Mouse (Mus musculus): Measurements from ENCODE around the gene Gm49358.

Gm49358 gene

GRCm38 (mm10) chr10:86810612-86811011 lies 46.8 kb downstream of the Gm49358 start:
- DNase-seq (ENCODE audit: low spot score in 2 of 2) = no peak

GRCm38 (mm10) chr10:86814292-86815131 lies 50.7 kb downstream of the Gm49358 start:
- DNase-seq (ENCODE audit: low spot score in 2 of 2) = no peak

GRCm38 (mm10) chr10:86815133-86815532 lies 51.4 kb downstream of the Gm49358 start:
- no peak for DNase-seq (ENCODE audit: low spot score in 2 of 2)

- peak in 1 of 2 experiments; percentile 35 for DNase-seq (ENCODE audit: low spot score in 2 of 2)
Observed at GRCm38 (mm10) chr10:86819649-86820165, 55.9 kb downstream of the Gm49358 start.

- no peak for DNase-seq (ENCODE audit: low spot score in 2 of 2)
Observed at GRCm38 (mm10) chr10:86821014-86821413, 57.2 kb downstream of the Gm49358 start.

GRCm38 (mm10) chr10:86824093-86824492 lies 60.3 kb downstream of the Gm49358 start:
- DNase-seq (ENCODE audit: low spot score in 2 of 2) = no peak

GRCm38 (mm10) chr10:86824871-86825270 lies 61.1 kb downstream of the Gm49358 start:
- DNase-seq (ENCODE audit: low spot score in 2 of 2) = no peak

GRCm38 (mm10) chr10:86825871-86826522 lies 62.2 kb downstream of the Gm49358 start:
- DNase-seq (ENCODE audit: low spot score in 2 of 2) = no peak

- DNase-seq (ENCODE audit: low spot score in 2 of 2) = no peak
Observed at GRCm38 (mm10) chr10:86826929-86827328, 63.2 kb downstream of the Gm49358 start.

- DNase-seq (ENCODE audit: low spot score in 2 of 2) = no peak
Observed at GRCm38 (mm10) chr10:86828221-86829135, 64.7 kb downstream of the Gm49358 start.

GRCm38 (mm10) chr10:86829515-86829914 lies 65.7 kb downstream of the Gm49358 start:
- no peak for DNase-seq (ENCODE audit: low spot score in 2 of 2)

- no peak for DNase-seq (ENCODE audit: low spot score in 2 of 2)
Observed at GRCm38 (mm10) chr10:86836784-86837183, 73.0 kb downstream of the Gm49358 start.

GRCm38 (mm10) chr10:86838827-86839226 lies 75.1 kb downstream of the Gm49358 start:
- no peak for DNase-seq (ENCODE audit: low spot score in 2 of 2)

- no peak for DNase-seq (ENCODE audit: low spot score in 2 of 2)
Observed at GRCm38 (mm10) chr10:86842659-86843058, 78.9 kb downstream of the Gm49358 start.

GRCm38 (mm10) chr10:86846926-86847467 lies 83.2 kb downstream of the Gm49358 start:
- no peak for DNase-seq (ENCODE audit: low spot score in 2 of 2)

- no peak for DNase-seq (ENCODE audit: low spot score in 2 of 2)
Observed at GRCm38 (mm10) chr10:86849087-86849486, 85.3 kb downstream of the Gm49358 start.

GRCm38 (mm10) chr10:86849508-86849907 lies 85.7 kb downstream of the Gm49358 start:
- DNase-seq (ENCODE audit: low spot score in 2 of 2) = no peak

GRCm38 (mm10) chr10:86852160-86852559 lies 88.4 kb downstream of the Gm49358 start:
- no peak for DNase-seq (ENCODE audit: low spot score in 2 of 2)

- no peak for DNase-seq (ENCODE audit: low spot score in 2 of 2)
Observed at GRCm38 (mm10) chr10:86853433-86853832, 89.7 kb downstream of the Gm49358 start.

- DNase-seq (ENCODE audit: low spot score in 2 of 2) = no peak
Observed at GRCm38 (mm10) chr10:86860396-86860795, 96.6 kb downstream of the Gm49358 start.

GRCm38 (mm10) chr10:86862496-86862895 lies 98.7 kb downstream of the Gm49358 start:
- no peak for DNase-seq (ENCODE audit: low spot score in 2 of 2)
